Mouse (Mus musculus): Measurements from ENCODE around the gene Srgap3.
"Not testable (repeated sequence)": the region's sequence is repeated elsewhere in the genome, so short reads cannot be mapped to it uniquely, and the experiment has no call there.

Gene Srgap3

DNA sequence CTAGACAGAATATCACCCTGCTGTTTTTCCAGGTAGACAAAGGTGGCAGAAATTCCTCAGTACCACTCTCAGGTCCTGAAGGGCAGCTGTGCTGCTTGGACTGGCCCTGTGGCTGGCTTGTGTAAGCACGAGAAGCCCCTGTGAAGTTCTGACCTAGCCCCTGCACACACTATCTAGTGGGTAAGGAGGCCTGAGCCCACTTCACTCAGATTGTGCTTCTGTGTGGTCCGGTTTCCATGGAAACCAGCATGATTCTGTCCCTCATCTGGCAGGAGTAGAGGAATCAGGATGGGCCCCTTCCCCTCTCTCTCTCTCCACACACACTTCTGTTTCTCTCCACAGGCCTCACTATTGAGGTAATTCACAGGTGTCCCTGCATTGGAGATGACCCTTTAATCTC, 212.0 kb downstream of the Srgap3 start:
- no peak for DNase-seq

DNA sequence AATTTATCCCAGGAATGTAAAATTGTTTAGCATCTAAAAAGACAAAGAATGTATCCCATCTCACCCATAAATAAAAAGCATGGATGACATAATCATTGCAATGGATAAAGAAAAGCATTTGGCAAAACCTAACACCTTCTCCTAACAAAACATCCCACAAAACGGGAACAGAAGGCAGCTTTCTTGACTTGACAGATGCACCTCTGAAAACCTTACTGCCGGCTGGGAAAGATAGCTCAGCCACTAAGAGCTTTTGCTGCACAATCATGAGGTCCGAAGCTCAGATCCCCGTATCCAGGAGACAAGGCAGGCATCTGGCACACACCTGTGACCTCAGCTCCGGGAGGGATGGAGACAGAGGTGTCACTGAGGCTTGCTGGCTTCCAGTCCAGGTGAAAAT, 213.1 kb downstream of the Srgap3 start:
- DNase-seq = no peak

DNA sequence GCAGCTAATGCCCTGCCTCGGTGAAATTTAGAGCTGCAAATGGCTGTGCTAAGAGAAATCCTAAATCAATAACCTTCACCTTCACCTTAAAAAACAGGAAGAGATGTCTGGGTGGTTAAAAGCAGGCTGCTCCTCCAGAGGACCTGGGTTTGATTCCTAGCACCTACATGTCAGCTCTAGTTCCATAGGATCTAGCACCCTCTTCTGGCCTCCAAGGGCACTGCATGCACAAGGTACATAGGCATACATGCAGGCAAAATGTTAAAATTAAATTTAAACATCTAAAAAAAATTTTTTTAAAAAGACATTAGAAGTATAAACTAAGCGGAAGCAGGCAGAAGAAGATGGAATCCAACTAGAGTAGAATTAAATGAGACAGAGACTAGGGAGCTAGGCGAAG, 214.6 kb downstream of the Srgap3 start:
- DNase-seq = no peak

DNA sequence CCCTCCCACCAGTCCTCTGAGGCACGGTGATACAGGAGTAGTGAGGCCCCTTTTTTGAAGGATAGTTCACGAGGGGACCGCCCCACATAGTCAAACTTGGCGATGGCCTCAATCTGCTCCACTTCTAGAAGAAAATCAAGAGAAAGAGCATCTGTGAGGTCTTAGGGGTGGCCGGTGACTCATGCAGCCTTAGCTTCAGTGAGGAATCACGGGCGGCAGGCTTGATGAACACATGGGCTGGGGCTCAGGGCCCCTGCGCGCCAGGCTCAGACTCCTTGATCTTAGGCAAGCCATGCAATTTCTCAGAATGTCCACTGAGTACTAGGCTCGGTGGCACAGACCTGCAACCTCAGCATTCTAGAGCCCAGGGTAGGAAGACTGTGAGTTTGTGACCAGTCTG, 215.7 kb downstream of the Srgap3 start:
- no peak for DNase-seq

DNA sequence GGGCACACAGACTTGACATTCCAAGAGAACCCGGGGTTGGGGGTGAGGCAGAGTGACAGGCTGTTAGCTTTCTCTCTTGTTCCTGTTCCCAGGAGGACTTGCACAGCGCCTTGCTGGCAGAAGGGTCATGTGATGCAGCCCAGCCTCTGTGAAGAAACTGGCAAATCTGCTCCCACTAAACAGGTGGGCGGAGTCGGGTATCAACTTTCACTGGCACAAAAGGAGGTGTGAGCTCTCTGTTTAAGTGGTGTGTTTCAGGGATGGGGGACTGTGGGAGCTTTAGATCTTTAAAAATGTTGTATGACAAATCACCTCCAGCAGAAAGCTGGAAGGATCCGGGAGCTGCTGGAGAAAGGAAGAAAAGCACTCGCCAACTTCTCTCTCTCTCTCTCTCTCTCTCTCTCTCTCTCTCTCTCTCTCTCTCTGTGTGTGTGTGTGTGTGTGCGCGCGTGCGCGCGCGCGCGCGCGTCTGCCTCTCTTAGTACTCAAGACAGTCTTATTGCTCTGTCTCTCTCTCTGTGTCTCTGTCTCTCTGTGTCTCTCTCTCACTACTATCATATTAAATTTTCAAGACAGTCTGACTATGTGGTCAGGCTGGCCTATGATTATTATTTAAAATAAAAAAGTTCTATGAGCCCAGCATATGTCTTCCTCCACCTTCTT, 218.2 kb downstream of the Srgap3 start:
- peak; percentile 60 for DNase-seq

DNA sequence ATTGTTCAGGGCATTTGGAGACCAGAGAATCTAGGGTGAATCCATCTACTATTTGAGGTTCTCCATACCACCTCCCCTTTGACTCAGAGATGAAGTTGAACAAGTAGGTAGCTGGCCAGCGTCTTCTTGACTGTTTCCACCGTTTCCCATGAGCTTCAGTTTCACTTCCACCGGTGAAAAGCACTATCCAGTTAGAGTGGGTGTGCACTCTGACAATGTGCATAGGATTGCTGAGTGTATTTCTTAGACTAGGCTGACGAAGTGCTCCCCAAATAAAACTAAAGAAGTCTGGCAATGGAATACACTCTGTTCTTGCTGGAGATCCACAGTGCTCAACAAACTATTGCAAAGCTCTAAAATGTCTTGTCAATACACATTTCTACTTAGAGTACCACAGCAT, 221.6 kb downstream of the Srgap3 start:
- no peak for DNase-seq

DNA sequence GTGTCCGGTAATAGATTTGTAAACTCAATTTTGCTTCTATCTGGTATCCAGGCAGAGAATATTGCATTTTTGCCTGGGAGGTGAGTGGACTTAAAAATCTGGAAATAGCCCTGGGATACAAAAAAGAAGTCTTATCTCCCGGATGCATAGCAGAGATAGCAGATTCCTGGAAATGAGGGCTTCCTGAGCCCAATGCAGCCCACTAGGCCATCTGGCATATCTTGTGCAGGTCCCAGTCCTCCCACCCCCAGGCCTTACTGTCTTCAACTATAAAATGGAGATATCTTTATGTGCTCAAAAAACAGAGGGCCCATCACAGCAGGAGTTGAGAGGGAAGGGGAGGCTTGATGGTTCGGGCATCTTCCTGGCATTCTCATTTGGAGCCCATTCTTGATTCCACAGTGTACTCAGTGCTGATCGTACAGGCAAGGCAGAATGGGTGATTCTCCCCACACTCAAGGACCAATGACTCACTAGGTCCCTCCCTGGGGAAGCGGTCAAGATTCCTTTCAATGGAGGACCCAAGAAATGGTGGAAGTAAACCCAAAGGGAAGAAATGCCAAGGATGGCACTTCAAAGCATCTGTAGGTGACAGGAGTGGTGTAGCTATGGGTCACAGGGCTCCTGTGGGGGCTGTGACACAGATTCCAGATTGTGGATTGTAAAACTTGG, 226.5 kb downstream of the Srgap3 start:
- no peak for DNase-seq

DNA sequence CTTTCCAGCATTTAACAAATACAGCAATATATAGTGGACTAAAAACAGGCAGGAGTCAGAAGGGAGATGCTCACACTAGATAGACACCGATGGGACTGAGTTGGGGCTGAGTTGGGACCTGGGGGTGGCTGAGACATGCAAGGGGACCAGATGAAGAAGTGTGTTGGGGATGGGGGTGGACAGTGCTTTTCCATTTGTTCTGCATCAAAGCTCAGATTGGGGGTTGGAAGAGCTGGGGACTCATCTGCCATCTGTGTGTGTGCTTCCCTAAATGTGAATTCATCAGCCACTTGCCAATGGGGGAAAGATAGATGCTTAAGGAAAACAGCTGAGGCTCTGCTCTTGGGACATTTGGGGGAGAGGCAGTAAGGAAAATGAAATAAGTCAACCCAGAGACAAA, 227.1 kb downstream of the Srgap3 start:
- DNase-seq = no peak

DNA sequence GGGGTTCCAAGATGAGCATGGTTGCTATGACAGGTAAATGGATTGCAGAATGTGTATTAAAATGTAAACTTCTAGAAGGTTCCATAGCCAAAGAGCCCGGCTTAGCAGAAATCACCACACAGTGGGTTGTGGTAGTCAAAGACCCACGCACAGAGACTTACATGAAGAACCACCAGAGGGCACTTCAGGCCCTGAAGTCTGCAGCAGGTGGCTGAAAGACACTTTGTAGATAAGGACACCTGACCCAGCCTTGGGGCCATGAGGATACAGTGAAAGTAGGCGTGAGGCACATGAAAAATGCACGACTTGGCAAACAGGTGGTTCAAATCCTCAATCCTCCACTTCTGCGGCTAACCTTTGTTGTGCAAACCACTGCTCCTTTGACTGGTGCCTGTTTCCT, 229.9 kb downstream of the Srgap3 start:
- DNase-seq = peak; percentile 19

DNA sequence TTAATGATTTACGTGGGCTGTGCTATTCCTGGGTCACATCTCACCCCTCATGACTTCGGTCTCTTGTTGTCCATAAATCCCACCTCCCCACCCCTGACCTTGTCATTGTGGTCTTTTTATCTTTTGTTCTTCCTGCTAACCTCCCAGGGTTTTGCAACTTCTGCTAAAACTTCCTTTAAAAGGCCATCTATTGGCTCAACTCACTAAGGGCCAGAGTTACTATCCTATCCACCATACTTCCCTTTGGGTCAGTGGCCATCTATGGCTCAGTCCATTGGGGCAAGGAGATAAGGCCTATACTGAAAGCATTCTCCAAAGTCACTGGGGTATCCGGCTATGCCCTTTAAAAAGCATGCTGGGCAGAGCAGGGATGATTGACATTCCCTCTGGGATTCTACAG, 233.1 kb downstream of the Srgap3 start:
- DNase-seq = no peak

DNA sequence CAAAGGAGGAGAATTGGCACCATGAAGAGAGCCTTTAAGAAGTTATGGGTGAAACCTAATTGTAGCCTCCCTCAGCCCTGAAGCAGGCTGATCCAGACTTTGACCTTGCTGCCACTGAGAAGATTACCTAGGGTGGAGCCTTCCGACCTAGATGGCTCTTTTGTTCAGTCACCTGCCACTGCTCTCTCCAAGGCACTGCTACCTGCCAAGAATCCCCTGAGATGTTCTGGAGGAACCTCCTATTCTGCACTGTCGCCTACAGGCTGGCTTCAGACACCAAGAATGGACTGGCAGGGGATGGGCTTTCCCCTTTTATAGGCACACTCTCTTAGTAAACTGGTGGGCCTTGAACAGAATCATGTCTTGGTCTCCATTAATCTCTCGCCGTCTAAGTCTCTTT, 244.8 kb downstream of the Srgap3 start:
- DNase-seq = not testable (repeated sequence)

DNA sequence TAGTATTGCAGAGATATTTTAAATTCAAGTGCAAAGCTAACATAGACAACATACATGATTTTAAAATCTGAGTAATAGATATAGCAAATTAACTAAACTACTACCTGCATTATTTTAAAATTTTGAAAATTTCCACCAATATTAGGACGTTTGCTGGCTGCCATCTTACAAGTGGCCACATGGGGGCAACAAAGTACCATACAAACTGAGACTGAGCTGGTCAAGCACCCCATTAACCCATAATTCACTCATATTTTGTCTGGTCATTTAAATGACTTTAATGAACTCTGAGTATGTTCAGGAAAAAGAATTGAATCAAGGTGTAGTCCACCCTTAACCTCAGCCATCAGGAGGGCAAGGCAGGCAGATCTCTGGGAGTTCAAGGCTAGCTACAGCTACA, 246.7 kb downstream of the Srgap3 start:
- DNase-seq = peak; percentile 61

DNA sequence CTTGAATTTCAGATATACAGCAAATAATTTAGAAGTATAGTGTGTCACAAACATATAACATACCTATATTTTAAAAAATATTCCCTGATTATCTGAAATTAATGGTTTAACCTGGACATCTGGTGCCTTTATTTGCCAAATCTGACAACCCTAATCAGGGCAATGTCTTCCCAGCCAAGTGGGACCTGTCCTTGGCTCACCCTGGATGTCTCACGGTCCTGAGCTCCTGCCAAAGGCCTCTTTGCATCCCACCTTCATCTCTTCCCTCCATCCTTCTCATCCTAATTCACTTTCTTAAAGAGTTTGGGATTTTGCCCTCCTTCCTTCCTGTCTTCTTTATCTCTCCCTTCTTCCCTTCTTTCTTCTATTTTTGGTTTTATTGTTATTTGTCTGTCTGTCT, 248.0 kb downstream of the Srgap3 start:
- no peak for DNase-seq

DNA sequence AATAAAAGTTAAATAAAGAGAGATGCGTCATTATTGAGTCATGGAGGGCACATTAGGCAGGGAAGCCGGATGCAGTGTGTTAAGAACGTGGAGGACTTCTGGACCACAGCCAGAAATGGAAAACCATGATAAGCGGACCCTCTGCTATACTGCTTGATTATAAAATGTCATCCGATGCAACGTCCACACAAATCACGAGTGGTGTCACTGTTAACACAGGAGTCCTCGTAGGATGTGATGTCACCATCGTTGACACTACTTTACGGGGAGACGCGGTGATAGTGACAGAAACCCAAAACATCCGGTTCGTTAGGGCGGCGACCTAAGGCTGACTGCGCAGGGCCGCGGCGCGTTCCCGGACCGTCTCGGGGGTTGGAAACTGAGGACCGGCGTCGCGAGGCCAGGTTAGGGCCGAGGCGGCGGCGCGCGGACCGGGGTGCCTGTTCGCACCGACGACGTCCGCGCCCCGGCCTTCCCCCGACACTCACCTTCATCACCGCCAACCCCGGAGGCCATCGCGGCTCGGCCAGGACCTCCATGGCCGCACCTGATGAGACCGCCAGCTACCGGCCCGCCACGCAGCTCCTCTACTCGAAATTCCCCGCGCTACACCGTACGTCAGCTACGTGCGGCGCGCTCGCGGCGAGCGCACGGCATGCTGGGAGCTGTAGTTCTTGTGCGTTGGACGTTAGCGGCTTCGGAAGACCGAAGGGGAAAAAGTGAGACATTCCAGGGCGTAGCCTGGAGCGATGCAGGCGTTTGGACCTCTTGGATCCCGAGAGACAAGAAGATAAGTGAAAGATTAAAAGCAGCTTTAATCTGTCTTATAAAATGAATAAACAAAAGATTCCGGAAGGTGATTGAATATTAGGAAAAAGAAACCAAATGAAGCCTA, 250.8 kb downstream of the Srgap3 start, which contains the start of gene Rad18:
TSS of gene Rad18 (minus strand) at position 631 of the 895 bp plus-strand sequence.
- peak; percentile 83 for DNase-seq

DNA sequence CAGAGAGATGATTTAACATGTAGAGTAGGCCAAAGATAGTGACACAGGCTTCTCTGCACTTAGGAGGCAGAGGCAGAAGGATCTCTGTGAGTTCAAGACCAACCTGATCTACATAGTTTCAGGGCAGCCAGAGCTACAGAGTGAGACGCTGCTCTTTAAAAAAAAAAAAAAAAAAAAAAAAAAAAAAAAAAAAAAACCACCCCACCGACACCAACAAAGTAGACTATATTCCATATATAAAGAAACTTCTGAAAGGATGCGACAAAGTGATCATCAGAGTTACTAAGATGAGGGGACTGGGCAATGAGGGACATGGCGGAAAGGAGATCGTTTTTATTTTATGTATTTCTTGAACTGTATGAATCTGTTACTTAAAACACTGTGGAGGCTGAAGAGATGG, 252.6 kb downstream of the Srgap3 start:
- DNase-seq = no peak

DNA sequence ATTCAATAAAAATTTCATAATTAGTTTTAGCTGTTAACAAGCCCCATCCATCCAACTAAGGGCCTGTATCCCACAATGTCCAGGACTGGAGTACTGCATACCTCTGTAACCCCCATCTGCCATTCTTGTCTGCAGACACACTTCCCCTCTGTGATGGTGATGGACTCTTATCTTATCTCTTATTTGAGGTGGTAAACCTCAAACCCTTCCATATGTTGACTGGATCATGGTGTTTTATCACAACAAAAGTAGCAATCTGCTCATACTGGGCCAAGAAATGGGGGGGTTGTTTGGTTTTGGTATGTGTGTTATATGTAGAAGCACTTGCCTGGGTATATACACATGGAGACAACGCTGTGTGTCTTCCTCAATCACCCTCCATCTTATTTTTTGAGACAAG, 255.5 kb downstream of the Srgap3 start:
- DNase-seq = no peak

DNA sequence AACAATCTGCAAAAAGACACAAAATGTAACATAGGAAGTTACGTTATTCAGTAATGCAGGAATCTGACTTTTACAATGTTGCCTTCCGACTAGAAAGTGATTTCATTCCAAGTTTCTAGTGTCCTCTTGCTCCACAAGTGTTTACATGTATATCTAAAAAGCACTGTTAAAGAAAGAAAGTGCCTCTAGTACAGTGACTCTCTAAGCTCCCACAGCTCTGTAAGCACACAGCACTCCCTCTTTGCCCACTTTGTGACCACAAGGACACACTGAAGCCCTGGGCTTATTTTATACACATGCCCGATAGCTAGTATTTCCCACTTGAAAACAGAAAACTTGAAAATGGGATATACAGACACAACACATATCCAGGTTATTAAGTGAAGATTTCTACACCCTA, 259.0 kb downstream of the Srgap3 start:
- DNase-seq = no peak

DNA sequence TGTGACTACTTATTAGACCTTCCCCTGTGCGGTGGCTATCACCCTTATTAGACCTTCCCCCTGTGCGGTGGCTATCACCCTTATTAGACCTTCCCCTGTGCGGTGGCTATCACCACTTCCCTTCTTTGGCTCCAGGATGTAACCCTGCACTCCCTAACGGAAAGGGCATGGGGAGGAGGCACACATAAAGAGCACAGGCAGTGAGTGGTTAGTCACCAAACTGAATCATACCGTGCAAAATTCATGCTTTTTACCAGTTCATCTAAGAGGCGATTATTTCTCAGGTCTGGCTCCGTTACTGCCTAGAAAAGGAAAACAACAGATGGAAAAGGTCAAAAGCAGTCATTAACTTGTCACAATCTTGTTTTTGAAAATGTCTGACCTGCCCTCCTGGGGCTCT, 260.6 kb downstream of the Srgap3 start:
- no peak for DNase-seq

DNA sequence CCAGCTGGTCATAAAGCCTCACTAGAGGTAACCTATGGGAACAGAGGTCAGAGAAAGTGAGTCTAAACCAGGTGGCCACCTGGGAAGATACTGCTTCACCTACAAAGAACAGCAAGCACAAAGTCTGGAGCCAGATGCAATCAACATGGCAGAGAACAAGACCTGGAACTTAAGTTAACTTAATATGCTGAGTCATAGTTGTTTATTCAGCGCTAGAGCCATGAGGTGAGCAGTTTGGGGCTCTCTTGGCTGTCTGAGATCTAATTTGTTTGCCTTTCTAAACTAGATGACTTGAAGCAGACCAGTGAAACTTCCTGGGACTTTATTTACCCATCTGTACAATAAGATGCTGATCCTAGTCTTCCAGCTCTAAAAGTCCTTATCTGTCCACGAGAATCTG, 263.0 kb downstream of the Srgap3 start:
- DNase-seq = no peak
